Mouse (Mus musculus): ENCODE measurements at regions not wholly inside any gene's neighbourhood (a gene's known extent, or its start where the extent isn't known, plus 50 kb on each side); places are given as distances from the start of the nearest gene placed in this dataset.

GRCm38 (mm10) chr9:32016286-32016685, 99.7 kb upstream of the Arhgap32 start:
- Histone ChIP-seq H3K9me3 (no peaks in the 10 kb centered on the region), H3K27ac (no peak overlapping the region), H3K4me2 (no peak overlapping the region), H3K9ac (no peak overlapping the region), H3K4me1 (peaks cover 6% of the 10 kb centered on the region), H3K36me3 (no peaks in the 10 kb centered on the region), H3K27me3 (replicated peaks) (no peaks in the 10 kb centered on the region), H3K4me3 (replicated peaks) (no peak overlapping the region)
- WGBS: 63% methylated on average over 4 of the region's 4 CpGs
- no peak for ATAC-seq (ENCODE audit: insufficient read depth, low FRiP score, low read depth)

GRCm38 (mm10) chr9:32018020-32018419, 97.9 kb upstream of the Arhgap32 start:
- Histone ChIP-seq H3K27me3 (replicated peaks) (no peaks in the 10 kb centered on the region), H3K27ac (no peak overlapping the region), H3K4me2 (no peak overlapping the region), H3K9me3 (no peaks in the 10 kb centered on the region), H3K4me3 (replicated peaks) (no peak overlapping the region), H3K4me1 (peaks cover 6% of the 10 kb centered on the region), H3K9ac (no peak overlapping the region), H3K36me3 (no peaks in the 10 kb centered on the region)
- no peak for ATAC-seq (ENCODE audit: insufficient read depth, low FRiP score, low read depth)

GRCm38 (mm10) chr9:32019786-32020185, 96.2 kb upstream of the Arhgap32 start:
- peaks cover 6% of the 10 kb centered on the region for H3K4me1 ChIP-seq
- no peaks in the 10 kb centered on the region for H3K36me3 ChIP-seq
- no peak overlapping the region for H3K4me3 ChIP-seq (replicated peaks)
- no peaks in the 10 kb centered on the region for H3K9me3 ChIP-seq
- H3K4me2 ChIP-seq: no peak overlapping the region
- WGBS: 73% methylated on average over 5 of the region's 5 CpGs
- H3K27ac ChIP-seq: no peak overlapping the region
- H3K9ac ChIP-seq: no peak overlapping the region
- H3K27me3 ChIP-seq (replicated peaks): no peaks in the 10 kb centered on the region
- no peak for ATAC-seq (ENCODE audit: insufficient read depth, low FRiP score, low read depth)

- H3K4me2 ChIP-seq: peak overlapping the region; percentile 16; the same call in 1 of the 2 replicates
- peak overlapping the region; percentile 84 for H3K27ac ChIP-seq
- no peaks in the 10 kb centered on the region for H3K9me3 ChIP-seq
- H3K9ac ChIP-seq: no peak overlapping the region; the same call in 1 of the 2 replicates
- H3K4me1 ChIP-seq: peaks cover 6% of the 10 kb centered on the region
- no peaks in the 10 kb centered on the region for H3K27me3 ChIP-seq (replicated peaks)
- peak; percentile 89 for ATAC-seq (ENCODE audit: insufficient read depth, low FRiP score, low read depth)
- no peaks in the 10 kb centered on the region for H3K36me3 ChIP-seq
- no peak overlapping the region for H3K4me3 ChIP-seq (replicated peaks)
- WGBS: 33% methylated on average over 13 of the region's 13 CpGs
Measured at GRCm38 (mm10) chr9:32020942-32021731, 94.8 kb upstream of the Arhgap32 start.

- Histone ChIP-seq H3K36me3 (no peaks in the 10 kb centered on the region), H3K4me1 (peaks cover 6% of the 10 kb centered on the region), H3K4me3 (replicated peaks) (no peak overlapping the region), H3K27me3 (replicated peaks) (no peaks in the 10 kb centered on the region), H3K9ac (no peak overlapping the region), H3K27ac (peak overlapping the region; percentile 84), H3K4me2 (peak overlapping the region; percentile 16; the same call in 1 of the 2 replicates), H3K9me3 (no peaks in the 10 kb centered on the region)
- WGBS: 36% methylated on average over 3 of the region's 3 CpGs
- ATAC-seq (ENCODE audit: insufficient read depth, low FRiP score, low read depth): peak; percentile 23; the same call in 1 of the 2 replicates
Measured at GRCm38 (mm10) chr9:32021755-32022154, 94.2 kb upstream of the Arhgap32 start.

DNA sequence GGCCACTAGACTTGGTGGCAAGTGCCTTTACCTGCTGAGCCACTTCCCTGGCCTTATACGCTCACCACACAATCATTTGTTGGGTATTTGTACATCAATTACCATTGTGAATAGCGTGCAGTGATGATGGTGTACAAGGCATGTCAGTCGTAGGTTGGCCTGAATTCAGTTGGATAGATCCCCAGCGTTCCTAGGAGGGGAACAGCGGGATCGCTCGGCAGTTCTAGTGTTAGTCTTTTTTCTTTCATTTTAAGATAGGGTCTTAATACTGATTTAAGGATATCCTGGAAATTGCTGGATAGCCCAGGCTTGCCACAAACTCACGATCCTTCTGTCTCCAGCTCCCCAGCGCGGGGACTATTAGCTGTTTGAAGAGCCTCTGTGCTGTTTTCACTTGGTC, 92.9 kb upstream of the Arhgap32 start:
- Histone ChIP-seq H3K4me1 (peaks cover 6% of the 10 kb centered on the region), H3K27ac (no peak overlapping the region), H3K9me3 (no peaks in the 10 kb centered on the region), H3K9ac (no peak overlapping the region), H3K36me3 (no peaks in the 10 kb centered on the region), H3K4me2 (no peak overlapping the region), H3K4me3 (replicated peaks) (no peak overlapping the region), H3K27me3 (replicated peaks) (no peaks in the 10 kb centered on the region)
- 93% methylated on average over 10 of the region's 10 CpGs for WGBS
- ATAC-seq (ENCODE audit: insufficient read depth, low FRiP score, low read depth): no peak

- no peak overlapping the region for H3K9ac ChIP-seq
- no peaks in the 10 kb centered on the region for H3K36me3 ChIP-seq
- no peak for ATAC-seq (ENCODE audit: insufficient read depth, low FRiP score, low read depth)
- H3K4me3 ChIP-seq (replicated peaks): no peak overlapping the region
- peaks cover 6% of the 10 kb centered on the region for H3K4me1 ChIP-seq
- no peak overlapping the region for H3K4me2 ChIP-seq
- H3K27me3 ChIP-seq (replicated peaks): no peaks in the 10 kb centered on the region
- H3K27ac ChIP-seq: no peak overlapping the region
- 39% methylated on average over 5 of the region's 5 CpGs for WGBS
- H3K9me3 ChIP-seq: no peaks in the 10 kb centered on the region
Measured at GRCm38 (mm10) chr9:32024767-32025166, 91.2 kb upstream of the Arhgap32 start.

DNA sequence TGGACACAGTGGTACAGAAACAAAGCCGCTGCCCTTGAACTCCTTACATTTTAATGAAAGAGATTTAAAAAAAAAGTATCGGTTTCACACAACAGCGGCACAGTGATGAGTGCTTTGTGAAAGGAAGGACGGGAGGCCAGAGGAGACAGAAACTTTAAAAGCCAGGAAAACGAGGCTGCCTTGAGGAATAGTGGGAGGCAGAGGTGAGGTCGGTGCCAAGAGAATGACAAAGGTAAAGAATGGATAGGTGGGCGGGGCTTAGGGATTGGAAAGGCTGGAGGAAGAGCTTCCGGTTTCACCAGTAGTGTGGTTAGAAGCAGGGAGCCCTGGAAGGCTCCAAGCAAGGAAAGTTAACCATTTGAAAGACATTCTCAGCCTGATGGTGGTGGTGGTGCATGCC, 88.0 kb upstream of the Arhgap32 start:
- no peak for ATAC-seq (ENCODE audit: insufficient read depth, low FRiP score, low read depth)
- Histone ChIP-seq H3K27me3 (replicated peaks) (no peaks in the 10 kb centered on the region), H3K4me3 (replicated peaks) (no peak overlapping the region), H3K27ac (peak overlapping the region; percentile 27), H3K9ac (no peak overlapping the region), H3K4me1 (no peaks in the 10 kb centered on the region; the same call in 1 of the 2 replicates), H3K4me2 (peak overlapping the region; percentile 34; the same call in 1 of the 2 replicates), H3K36me3 (no peaks in the 10 kb centered on the region), H3K9me3 (no peaks in the 10 kb centered on the region)
- WGBS: 17% methylated on average over 8 of the region's 8 CpGs

GRCm38 (mm10) chr9:32029001-32029400, 86.9 kb upstream of the Arhgap32 start:
- Histone ChIP-seq H3K9ac (no peak overlapping the region), H3K9me3 (no peaks in the 10 kb centered on the region), H3K27ac (no peak overlapping the region), H3K36me3 (no peaks in the 10 kb centered on the region), H3K4me3 (replicated peaks) (no peak overlapping the region), H3K27me3 (replicated peaks) (no peaks in the 10 kb centered on the region), H3K4me1 (peaks cover 6% of the 10 kb centered on the region), H3K4me2 (no peak overlapping the region)
- no peak for ATAC-seq (ENCODE audit: insufficient read depth, low FRiP score, low read depth)
- 83% methylated on average over 1 of the region's 1 CpGs for WGBS

DNA sequence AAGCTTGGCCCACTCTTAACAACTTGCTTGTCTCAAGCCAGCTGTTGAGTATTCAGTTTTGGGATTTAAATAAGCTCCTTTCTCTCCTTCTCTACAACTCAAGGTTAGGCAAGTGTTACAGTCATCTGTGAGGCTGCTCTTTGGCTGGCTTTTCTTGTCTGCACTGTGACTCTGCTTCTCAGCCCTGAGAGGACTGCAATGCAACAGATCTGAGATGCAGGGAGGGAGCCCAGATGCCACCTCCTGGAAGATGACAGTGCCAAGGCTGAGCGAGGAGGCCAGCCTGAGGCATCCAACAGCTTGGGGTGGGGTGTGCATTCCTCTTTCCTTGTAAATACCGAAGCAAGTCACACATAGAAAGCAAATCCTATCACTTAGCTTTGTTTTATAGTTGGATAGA, 86.2 kb upstream of the Arhgap32 start:
- ATAC-seq (ENCODE audit: insufficient read depth, low FRiP score, low read depth): no peak
- no peak overlapping the region for H3K4me3 ChIP-seq (replicated peaks)
- 57% methylated on average over 2 of the region's 2 CpGs for WGBS

GRCm38 (mm10) chr9:32030203-32030602, 85.7 kb upstream of the Arhgap32 start:
- WGBS: 71% methylated on average over 7 of the region's 7 CpGs
- H3K9me3 ChIP-seq: no peaks in the 10 kb centered on the region
- H3K36me3 ChIP-seq: no peaks in the 10 kb centered on the region

More for the DNA sequence above, 86.2 kb upstream of the Arhgap32 start:
- H3K9ac ChIP-seq: no peak overlapping the region
- no peaks in the 10 kb centered on the region for H3K27me3 ChIP-seq (replicated peaks)
- H3K4me1 ChIP-seq: peaks cover 10% of the 10 kb centered on the region
- H3K27ac ChIP-seq: no peak overlapping the region
- no peaks in the 10 kb centered on the region for H3K36me3 ChIP-seq
- H3K4me2 ChIP-seq: no peak overlapping the region
- no peaks in the 10 kb centered on the region for H3K9me3 ChIP-seq

GRCm38 (mm10) chr9:32031950-32032453, 83.9 kb upstream of the Arhgap32 start:
- H3K36me3 ChIP-seq: no peaks in the 10 kb centered on the region
- ATAC-seq (ENCODE audit: insufficient read depth, low FRiP score, low read depth): peak; percentile 88
- H3K4me3 ChIP-seq (replicated peaks): peak overlapping the region; percentile 80
- WGBS: under 1% methylated on average over 64 of the region's 64 CpGs
- H3K27ac ChIP-seq: peak overlapping the region; percentile 75
- H3K9ac ChIP-seq: peak overlapping the region; percentile 86
- no peaks in the 10 kb centered on the region for H3K27me3 ChIP-seq (replicated peaks)
- H3K9me3 ChIP-seq: no peaks in the 10 kb centered on the region
- peak overlapping the region; percentile 86 for H3K4me2 ChIP-seq
- peaks cover 10% of the 10 kb centered on the region for H3K4me1 ChIP-seq

More at GRCm38 (mm10) chr9:32030203-32030602, 85.7 kb upstream of the Arhgap32 start:
- Histone ChIP-seq H3K4me3 (replicated peaks) (no peak overlapping the region), H3K9ac (no peak overlapping the region), H3K4me2 (no peak overlapping the region), H3K27ac (no peak overlapping the region), H3K27me3 (replicated peaks) (no peaks in the 10 kb centered on the region), H3K4me1 (peaks cover 10% of the 10 kb centered on the region)
- ATAC-seq (ENCODE audit: insufficient read depth, low FRiP score, low read depth): no peak
